Mouse (Mus musculus): Measurements from ENCODE around the gene Cfd. TPM values are rescaled to one million over a fixed set of nuclear protein-coding genes. Genes with fewer than 3 reads are reported as not detected.
A peak's percentile ranks its signal among the peaks of the same experiment; 100 is the strongest.

Gene Cfd
- polyA plus RNA-seq, 1 experiment from 2014 or later, result not detected

DNA sequence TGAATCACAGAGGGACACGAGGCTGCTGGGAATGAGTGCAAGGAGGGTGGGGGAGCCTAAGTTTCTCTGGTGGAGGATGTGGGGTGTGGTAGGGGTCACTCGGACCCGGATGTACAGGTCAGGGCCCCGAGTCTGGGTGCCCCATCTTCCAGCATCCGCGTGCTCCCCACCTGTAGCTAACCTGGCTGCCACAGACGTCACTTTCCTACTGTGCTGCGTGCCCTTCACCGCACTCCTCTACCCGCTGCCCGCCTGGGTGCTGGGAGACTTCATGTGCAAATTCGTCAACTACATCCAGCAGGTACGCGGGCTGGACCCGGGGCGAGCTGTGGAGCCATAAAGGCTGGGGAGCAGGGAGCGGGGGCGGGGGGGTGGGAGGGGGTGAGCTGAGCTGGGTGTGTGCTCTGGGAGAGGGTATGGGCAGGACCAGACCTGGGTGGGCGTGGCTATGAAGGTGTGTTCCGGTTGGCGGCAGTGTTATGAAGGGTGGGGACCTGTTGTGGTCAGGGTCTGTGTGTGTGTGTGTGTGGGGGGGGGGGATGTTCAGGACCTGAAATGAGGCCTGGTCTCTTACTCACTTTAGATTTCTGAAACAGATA lies 28.7 kb downstream of the Cfd start:
- WGBS, result 4% methylated on average over 21 of the region's 21 CpGs
- H3K27ac ChIP-seq, result no peak overlapping the region
- no peaks in the 10 kb centered on the region for H3K9me3 ChIP-seq (ENCODE audit: control insufficient read depth, low read length)
- no peak overlapping the region for H3K4me3 ChIP-seq (replicated peaks; ENCODE audit: low read length)
- peaks cover 64% of the 10 kb centered on the region for H3K27me3 ChIP-seq (ENCODE audit: control insufficient read depth, insufficient read depth, low read length)
- peaks cover 26% of the 10 kb centered on the region for H3K4me1 ChIP-seq (replicated peaks; ENCODE audit: control insufficient read depth, insufficient read depth, low read length)
- ATAC-seq (ENCODE audit: low FRiP score) (no peak), DNase-seq (ENCODE audit: low spot score) (no peak)
- H3K9ac ChIP-seq, result no peak overlapping the region
- H3K4me2 ChIP-seq (replicated peaks), result 0 out of 2 replicates have a peak overlapping the region, but pooled peaks have one; percentile 1
- no peaks in the 10 kb centered on the region for H3K36me3 ChIP-seq (replicated peaks; ENCODE audit: control insufficient read depth, insufficient read depth)

DNA sequence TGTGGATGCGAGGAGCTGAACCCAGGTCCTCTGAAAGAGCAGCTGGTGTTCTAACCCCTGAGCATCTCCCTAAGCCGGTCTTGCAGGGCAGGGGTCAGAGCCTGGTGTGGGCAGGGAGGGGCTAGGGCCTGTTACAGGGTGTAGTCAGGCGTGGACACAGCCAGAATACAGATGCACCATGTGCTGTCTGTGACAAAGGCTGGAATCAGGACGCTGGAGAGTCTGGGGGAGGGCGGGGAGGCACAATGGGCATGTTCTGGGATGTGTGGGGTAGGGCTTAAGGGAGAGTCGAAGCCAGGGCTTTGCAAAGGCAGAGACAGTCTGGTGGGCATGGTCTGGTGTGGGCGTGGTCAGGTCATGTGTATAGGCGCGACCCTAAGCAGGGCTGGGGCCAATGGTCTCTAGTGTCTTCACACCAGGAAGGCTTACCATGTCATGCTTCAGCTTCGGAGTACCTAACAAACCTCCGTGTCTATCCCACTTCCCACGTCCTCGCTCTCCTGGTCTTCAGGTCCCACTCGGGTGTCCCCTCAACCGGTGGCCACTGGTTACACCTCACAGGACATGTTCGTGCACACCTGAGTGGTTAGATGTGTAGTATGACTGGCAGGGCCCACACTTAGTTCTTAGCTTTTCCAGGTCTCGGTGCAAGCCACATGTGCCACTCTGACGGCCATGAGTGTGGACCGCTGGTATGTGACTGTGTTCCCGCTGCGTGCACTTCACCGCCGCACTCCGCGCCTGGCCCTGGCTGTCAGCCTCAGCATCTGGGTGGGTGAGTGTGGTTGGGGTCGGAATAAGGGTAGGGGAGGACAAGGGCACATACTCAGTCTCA lies 29.6 kb downstream of the Cfd start:
- Histone ChIP-seq H3K4me3 (replicated peaks; ENCODE audit: low read length) (peak overlapping the region; percentile 19), H3K4me1 (replicated peaks; ENCODE audit: control insufficient read depth, insufficient read depth, low read length) (peaks cover 21% of the 10 kb centered on the region), H3K9me3 (ENCODE audit: control insufficient read depth, low read length) (no peaks in the 10 kb centered on the region), H3K27me3 (ENCODE audit: control insufficient read depth, insufficient read depth, low read length) (peaks cover 64% of the 10 kb centered on the region), H3K4me2 (replicated peaks) (peak overlapping the region; percentile 48), H3K9ac (no peak overlapping the region), H3K36me3 (replicated peaks; ENCODE audit: control insufficient read depth, insufficient read depth) (no peaks in the 10 kb centered on the region), H3K27ac (no peak overlapping the region)
- ATAC-seq (ENCODE audit: low FRiP score) (0 out of 2 replicates have a peak, but pooled peaks have one; percentile 7), DNase-seq (ENCODE audit: low spot score) (no peak)
- WGBS, result 17% methylated on average over 26 of the region's 26 CpGs

DNA sequence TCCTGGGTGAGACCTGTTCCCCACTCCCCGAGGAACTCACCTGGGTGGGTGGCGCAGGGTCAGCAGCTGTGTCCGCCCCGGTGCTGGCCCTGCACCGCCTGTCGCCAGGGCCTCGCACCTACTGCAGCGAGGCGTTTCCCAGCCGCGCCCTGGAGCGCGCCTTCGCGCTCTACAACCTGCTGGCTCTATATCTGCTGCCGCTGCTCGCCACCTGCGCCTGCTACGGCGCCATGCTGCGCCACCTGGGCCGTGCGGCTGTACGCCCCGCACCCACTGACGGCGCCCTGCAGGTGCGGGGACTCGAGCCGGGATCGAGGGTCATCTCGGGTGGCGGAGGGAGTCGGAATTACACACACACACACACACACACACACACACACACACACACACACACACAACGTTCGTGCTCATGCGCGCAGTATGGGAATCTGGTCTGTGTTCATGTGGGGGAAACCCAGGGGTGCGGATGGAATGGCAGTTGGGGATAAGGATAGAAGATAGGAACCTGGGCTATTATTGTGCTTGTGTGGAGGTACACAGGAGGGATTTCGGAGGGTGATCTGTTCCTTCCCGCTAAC lies 30.4 kb downstream of the Cfd start, which contains the start of gene R3hdm4:
Gene R3hdm4 (minus strand): TSS at position 251 of the 578 bp plus-strand sequence.
- Histone ChIP-seq H3K4me1 (replicated peaks; ENCODE audit: control insufficient read depth, insufficient read depth, low read length) (peaks cover 17% of the 10 kb centered on the region), H3K4me3 (replicated peaks; ENCODE audit: low read length) (peak within 1 kb of the TSS; percentile 19), H3K36me3 (replicated peaks; ENCODE audit: control insufficient read depth, insufficient read depth) (no peaks in the 10 kb centered on the region), H3K27ac (no peak within 1 kb of the TSS), H3K9ac (peak within 1 kb of the TSS; percentile 28; the same call in 1 of the 2 replicates), H3K9me3 (ENCODE audit: control insufficient read depth, low read length) (no peaks in the 10 kb centered on the region), H3K4me2 (replicated peaks) (peak within 1 kb of the TSS; percentile 48), H3K27me3 (ENCODE audit: control insufficient read depth, insufficient read depth, low read length) (peaks cover 64% of the 10 kb centered on the region)
- DNase-seq (ENCODE audit: low spot score) (no peak), ATAC-seq (ENCODE audit: low FRiP score) (no peak)
- 2% methylated on average over 41 of the region's 41 CpGs for WGBS

DNA sequence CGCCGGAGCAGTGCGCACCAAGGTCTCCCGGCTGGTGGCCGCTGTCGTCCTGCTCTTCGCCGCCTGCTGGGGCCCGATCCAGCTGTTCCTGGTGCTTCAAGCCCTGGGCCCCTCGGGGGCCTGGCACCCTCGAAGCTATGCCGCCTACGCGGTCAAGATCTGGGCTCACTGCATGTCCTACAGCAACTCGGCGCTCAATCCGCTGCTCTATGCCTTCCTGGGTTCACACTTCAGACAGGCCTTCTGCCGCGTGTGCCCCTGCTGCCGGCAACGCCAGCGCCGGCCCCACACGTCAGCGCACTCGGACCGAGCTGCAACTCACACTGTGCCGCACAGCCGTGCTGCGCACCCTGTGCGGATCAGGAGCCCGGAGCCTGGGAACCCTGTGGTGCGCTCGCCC lies 30.9 kb downstream of the Cfd start:
- Histone ChIP-seq H3K9ac (peak overlapping the region; percentile 28; the same call in 1 of the 2 replicates), H3K27ac (no peak overlapping the region), H3K4me1 (replicated peaks; ENCODE audit: control insufficient read depth, insufficient read depth, low read length) (peaks cover 15% of the 10 kb centered on the region), H3K4me2 (replicated peaks) (peak overlapping the region; percentile 48), H3K27me3 (ENCODE audit: control insufficient read depth, insufficient read depth, low read length) (peaks cover 64% of the 10 kb centered on the region), H3K4me3 (replicated peaks; ENCODE audit: low read length) (peak overlapping the region; percentile 19), H3K36me3 (replicated peaks; ENCODE audit: control insufficient read depth, insufficient read depth) (no peaks in the 10 kb centered on the region), H3K9me3 (ENCODE audit: control insufficient read depth, low read length) (no peaks in the 10 kb centered on the region)
- WGBS, result under 1% methylated on average over 34 of the region's 34 CpGs
- ATAC-seq (ENCODE audit: low FRiP score), result no peak
- DNase-seq (ENCODE audit: low spot score), result no peak

DNA sequence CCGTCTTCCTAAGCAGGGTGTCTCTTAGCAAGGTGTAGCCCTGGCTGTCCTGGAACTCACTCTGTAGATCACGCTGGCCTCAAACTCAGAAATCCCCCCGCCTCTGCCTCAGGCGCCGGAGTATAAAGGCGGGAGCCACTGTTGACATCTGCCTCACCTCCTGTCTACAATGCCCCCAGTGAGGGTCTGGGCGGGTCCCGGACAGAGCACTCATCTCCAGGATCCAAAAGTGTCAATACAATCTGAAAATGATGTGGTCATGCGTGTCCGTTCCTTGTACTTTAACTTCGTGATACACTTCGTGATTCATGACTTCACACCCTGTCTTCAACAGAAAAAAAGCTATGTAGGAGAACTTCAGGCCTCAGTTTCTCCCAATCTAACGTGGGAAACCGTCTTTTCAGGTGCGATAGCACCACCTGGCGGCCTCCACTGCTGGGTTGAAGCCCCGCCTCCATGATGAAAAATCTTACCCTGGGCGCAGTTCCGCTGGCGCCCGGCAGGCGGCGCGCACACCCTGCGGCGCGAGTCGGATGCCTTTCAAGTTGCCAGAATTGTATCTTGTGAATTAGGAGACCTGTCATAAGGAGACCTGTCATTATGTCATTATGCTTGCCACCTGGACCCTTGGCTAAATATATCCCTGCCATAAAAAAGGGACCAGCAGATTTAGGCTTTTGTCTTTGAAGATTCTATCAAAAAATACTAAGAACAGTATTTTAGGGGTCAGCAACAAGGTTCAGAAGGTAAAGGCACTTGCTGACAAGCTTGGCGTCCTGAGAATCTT lies 34.5 kb downstream of the Cfd start:
- H3K4me2 ChIP-seq (replicated peaks), result peak overlapping the region; percentile 81; the same call in 1 of the 2 replicates
- peaks cover 36% of the 10 kb centered on the region for H3K27me3 ChIP-seq (ENCODE audit: control insufficient read depth, insufficient read depth, low read length)
- no peak overlapping the region for H3K9ac ChIP-seq
- 0 out of 2 replicates have a peak overlapping the region, but pooled peaks have one; percentile 30 for H3K27ac ChIP-seq
- 12% methylated on average over 29 of the region's 29 CpGs for WGBS
- H3K9me3 ChIP-seq (ENCODE audit: control insufficient read depth, low read length), result no peaks in the 10 kb centered on the region
- H3K36me3 ChIP-seq (replicated peaks; ENCODE audit: control insufficient read depth, insufficient read depth), result no peaks in the 10 kb centered on the region
- no peak for ATAC-seq (ENCODE audit: low FRiP score)
- DNase-seq (ENCODE audit: low spot score), result peak; percentile 95
- H3K4me1 ChIP-seq (replicated peaks; ENCODE audit: control insufficient read depth, insufficient read depth, low read length), result peaks cover 23% of the 10 kb centered on the region
- no peak overlapping the region for H3K4me3 ChIP-seq (replicated peaks; ENCODE audit: low read length)

DNA sequence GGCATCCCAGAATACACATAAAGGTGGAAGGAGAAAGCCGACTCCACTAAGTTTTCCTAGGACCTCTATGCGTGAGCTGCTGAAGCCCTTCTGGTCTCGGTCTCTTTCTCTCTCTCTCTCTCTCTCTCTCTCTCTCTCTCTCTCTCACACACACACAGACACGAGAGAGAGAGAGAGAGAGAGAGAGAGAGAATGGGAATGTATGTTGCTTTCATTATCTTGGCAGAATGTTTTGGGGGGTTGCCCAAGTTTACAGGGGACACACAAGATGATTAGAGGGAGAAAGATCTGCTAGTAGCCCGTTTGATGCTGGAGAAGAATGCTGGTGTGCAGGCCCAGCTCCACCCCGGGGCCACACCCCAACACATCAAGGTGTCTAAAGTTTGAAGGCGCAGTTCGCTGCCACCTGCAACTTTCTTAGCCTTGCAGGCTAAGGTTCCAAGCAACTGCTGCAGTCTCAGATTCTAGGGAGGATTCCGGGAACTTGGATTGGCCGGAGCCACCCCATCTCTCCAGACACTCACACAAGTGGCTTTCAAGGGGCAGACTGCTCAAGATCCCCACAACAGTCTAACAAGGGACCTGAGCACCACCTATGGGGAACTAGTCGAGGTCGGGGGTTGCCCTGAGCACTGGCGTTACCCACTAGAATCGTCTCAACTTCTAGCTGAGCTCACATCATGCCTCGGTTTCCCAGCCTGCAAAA lies 35.3 kb downstream of the Cfd start:
- H3K9me3 ChIP-seq (ENCODE audit: control insufficient read depth, low read length), result no peaks in the 10 kb centered on the region
- ATAC-seq (ENCODE audit: low FRiP score) (no peak), DNase-seq (ENCODE audit: low spot score) (no peak)
- H3K27ac ChIP-seq, result peak overlapping the region; percentile 30; the same call in 1 of the 2 replicates
- H3K4me1 ChIP-seq (replicated peaks; ENCODE audit: control insufficient read depth, insufficient read depth, low read length), result peaks cover 26% of the 10 kb centered on the region
- peaks cover 28% of the 10 kb centered on the region for H3K27me3 ChIP-seq (ENCODE audit: control insufficient read depth, insufficient read depth, low read length)
- 14% methylated on average over 15 of the region's 15 CpGs for WGBS
- H3K4me3 ChIP-seq (replicated peaks; ENCODE audit: low read length), result peak overlapping the region; percentile 86
- H3K4me2 ChIP-seq (replicated peaks), result peak overlapping the region; percentile 81
- H3K36me3 ChIP-seq (replicated peaks; ENCODE audit: control insufficient read depth, insufficient read depth), result peaks cover 2% of the 10 kb centered on the region; the same call in 1 of the 2 replicates
- peak overlapping the region; percentile 84 for H3K9ac ChIP-seq

DNA sequence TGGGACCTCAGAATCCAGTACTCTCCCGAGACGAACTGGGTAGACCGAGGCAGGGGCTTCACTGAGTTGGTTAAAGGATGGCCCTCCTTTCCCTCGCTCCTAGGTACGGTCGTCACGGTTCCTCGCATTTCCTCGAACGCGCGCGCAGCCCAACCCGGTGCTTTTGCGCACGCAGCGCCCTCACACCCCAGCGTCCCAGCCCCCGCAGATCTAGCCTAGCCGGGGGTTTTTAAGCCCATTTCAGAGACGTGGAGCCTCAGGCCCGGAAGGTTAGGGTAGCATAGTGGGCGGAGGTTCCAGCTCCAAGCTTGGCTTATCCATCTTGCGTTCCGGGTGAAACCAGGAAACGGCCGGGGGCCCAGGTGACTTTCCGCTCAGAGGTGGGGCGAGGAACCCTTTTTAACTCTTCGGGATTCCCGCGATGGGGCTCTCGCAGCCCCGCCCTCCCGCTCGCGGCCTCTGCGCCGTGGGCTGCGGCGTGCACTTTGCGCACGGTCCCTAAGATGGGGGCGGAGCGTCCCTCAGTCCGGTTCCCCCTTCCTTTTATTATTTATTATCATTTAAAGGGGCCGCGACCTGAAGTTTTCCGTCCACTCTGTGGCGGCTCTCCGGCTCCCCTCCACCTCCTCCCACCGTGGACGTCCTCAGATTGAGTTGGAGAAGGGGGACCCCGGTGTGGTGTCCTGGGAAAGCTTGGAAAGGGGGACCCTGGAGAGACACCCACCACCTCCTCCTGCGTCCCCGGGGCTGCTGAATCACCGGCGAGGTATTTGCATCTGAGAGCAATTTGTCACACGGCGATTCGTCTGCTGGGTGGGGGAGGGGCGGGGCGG lies 36.1 kb downstream of the Cfd start, which contains the start of gene Arid3a:
Gene Arid3a (plus strand): TSS at position 553 of the 833 bp plus-strand sequence.
- Histone ChIP-seq H3K4me2 (replicated peaks) (peak within 1 kb of the TSS; percentile 81), H3K4me1 (replicated peaks; ENCODE audit: control insufficient read depth, insufficient read depth, low read length) (peaks cover 18% of the 10 kb centered on the region), H3K9ac (peak within 1 kb of the TSS; percentile 84), H3K9me3 (ENCODE audit: control insufficient read depth, low read length) (no peaks in the 10 kb centered on the region), H3K4me3 (replicated peaks; ENCODE audit: low read length) (peak within 1 kb of the TSS; percentile 86), H3K27ac (peak within 1 kb of the TSS; percentile 91), H3K36me3 (replicated peaks; ENCODE audit: control insufficient read depth, insufficient read depth) (peaks cover 7% of the 10 kb centered on the region), H3K27me3 (ENCODE audit: control insufficient read depth, insufficient read depth, low read length) (peaks cover 20% of the 10 kb centered on the region)
- ATAC-seq (ENCODE audit: low FRiP score), result peak; percentile 78
- under 1% methylated on average over 63 of the region's 63 CpGs for WGBS
- peak; percentile 93 for DNase-seq (ENCODE audit: low spot score)

Data from hindbrain, embryonic 14.5 days (tissue).